Comparison of ENCODE assay signal across 19 mouse cellular contexts in genomic region chr2:64451614-64452317, GRCm38 (mm10).
A peak's percentile ranks its signal among the peaks of the same experiment; 100 is the strongest.
DNase-seq lines count a peak whose midpoint lies in the region; ATAC-seq lines count a peak whose summit lies in the region.
"Had no signal": no experiment of that assay in that cellular context is flagged by ENCODE, and none has a peak within 500 bp of the region (broad histone marks: within the 10 kb centered on the region; RNA-seq: fewer than 3 reads in every experiment).

No protein-coding gene starts in this region.

- H3K4me1 ChIP-seq in forebrain, embryonic 14.5 days (ENCODE audit: control insufficient read depth, insufficient read depth, low read length), result peaks cover 6% of the 10 kb centered on the region; the same call in 1 of the 2 replicates
- no peaks in the 10 kb centered on the region for H3K4me1 ChIP-seq in forebrain, embryonic 10.5 days
- H3K4me1 ChIP-seq in hindbrain, embryonic 12.5 days, result peaks cover 9% of the 10 kb centered on the region
- H3K4me1 ChIP-seq in neural tube, embryonic 11.5 days (ENCODE audit: control insufficient read depth, insufficient read depth, low read length), result no peaks in the 10 kb centered on the region
- H3K4me1 ChIP-seq: heart, embryonic 12.5 days; intestine, embryonic 15.5 days; stomach, embryonic 15.5 days had no signal

- DNase-seq in forebrain, embryonic 14.5 days (ENCODE audit: low spot score), result no peak
- no peak for DNase-seq in forebrain, embryonic 10.5 days (ENCODE audit: extremely low spot score, low spot score)
- peak; percentile 39 for DNase-seq in embryo, embryonic 10.5 days (ENCODE audit: low spot score)
- peak; percentile 71 for DNase-seq in neural tube, embryonic 11.5 days (ENCODE audit: low spot score)
- no peak for DNase-seq in gastrocnemius, postnatal 25 days
- no peak for DNase-seq in thymus, postnatal 0 days (ENCODE audit: low spot score)
- DNase-seq: adrenal gland, postnatal 25 days; cerebellum, adult 2 months; gastrocnemius, postnatal 14 days; liver; liver, postnatal 0 days; lung, postnatal 36 days; right cerebral cortex, postnatal 14 days; thymus, adult 2 months had no signal

- peak; percentile 37; the same call in 1 of the 2 replicates for ATAC-seq in forebrain, embryonic 14.5 days
- peak; percentile 94 for ATAC-seq in hindbrain, embryonic 12.5 days (ENCODE audit: low FRiP score)
- peak; percentile 95 for ATAC-seq in neural tube, embryonic 11.5 days (ENCODE audit: insufficient read depth, low FRiP score, low TSS enrichment)
- ATAC-seq: intestine, embryonic 15.5 days; liver, postnatal 0 days had no signal

- H3K4me2 ChIP-seq in forebrain, embryonic 14.5 days (ENCODE audit: low read length), result no peak overlapping the region
- peak overlapping the region; percentile 21; the same call in 1 of the 2 replicates for H3K4me2 ChIP-seq in hindbrain, embryonic 12.5 days (replicated peaks)
- no peak overlapping the region for H3K4me2 ChIP-seq in neural tube, embryonic 11.5 days (ENCODE audit: low read depth)
- H3K4me2 ChIP-seq: heart, embryonic 12.5 days; intestine, embryonic 15.5 days; kidney, embryonic 15.5 days; stomach, embryonic 15.5 days had no signal

- no peak overlapping the region for H3K27ac ChIP-seq in forebrain, embryonic 14.5 days (ENCODE audit: low read depth, low read length)
- H3K27ac ChIP-seq in forebrain, embryonic 10.5 days, result no peak overlapping the region
- H3K27ac ChIP-seq in hindbrain, embryonic 12.5 days, result peak overlapping the region; percentile 70
- no peak overlapping the region for H3K27ac ChIP-seq in neural tube, embryonic 11.5 days (ENCODE audit: low read depth, low read length)
- H3K27ac ChIP-seq: intestine, embryonic 15.5 days; kidney, embryonic 15.5 days; stomach, embryonic 15.5 days had no signal

- H3K4me3 ChIP-seq in forebrain, embryonic 14.5 days (ENCODE audit: low read depth, low read length), result no peak overlapping the region
- no peak overlapping the region for H3K4me3 ChIP-seq in forebrain, embryonic 10.5 days
- no peak overlapping the region for H3K4me3 ChIP-seq in hindbrain, embryonic 12.5 days
- no peak overlapping the region for H3K4me3 ChIP-seq in neural tube, embryonic 11.5 days (ENCODE audit: low read depth, low read length)
- H3K4me3 ChIP-seq: heart, embryonic 12.5 days; intestine, embryonic 15.5 days; kidney, embryonic 15.5 days; stomach, embryonic 15.5 days had no signal

- WGBS in forebrain, embryonic 14.5 days, result 76% methylated on average over 12 of the region's 12 CpGs
- WGBS in forebrain, embryonic 10.5 days, result 92% methylated on average over 12 of the region's 12 CpGs
- WGBS in hindbrain, embryonic 12.5 days, result 44% methylated on average over 12 of the region's 12 CpGs
- 54% methylated on average over 12 of the region's 12 CpGs for WGBS in neural tube, embryonic 11.5 days

- no peaks in the 10 kb centered on the region for H3K27me3 ChIP-seq in forebrain, embryonic 14.5 days (replicated peaks; ENCODE audit: control insufficient read depth, insufficient read depth, low read length)
- no peaks in the 10 kb centered on the region for H3K27me3 ChIP-seq in forebrain, embryonic 10.5 days (ENCODE audit: poor library complexity, severe bottlenecking)
- no peaks in the 10 kb centered on the region for H3K27me3 ChIP-seq in hindbrain, embryonic 12.5 days
- H3K27me3 ChIP-seq in neural tube, embryonic 11.5 days (ENCODE audit: control insufficient read depth, insufficient read depth, low read length), result no peaks in the 10 kb centered on the region
- H3K27me3 ChIP-seq: heart, embryonic 12.5 days; intestine, embryonic 15.5 days; kidney, embryonic 15.5 days; stomach, embryonic 15.5 days had no signal

- H3K9me3 ChIP-seq in forebrain, embryonic 14.5 days (replicated peaks; ENCODE audit: control insufficient read depth, low read length), result no peaks in the 10 kb centered on the region
- H3K9me3 ChIP-seq in forebrain, embryonic 10.5 days, result no peaks in the 10 kb centered on the region
- H3K9me3 ChIP-seq in hindbrain, embryonic 12.5 days (replicated peaks), result no peaks in the 10 kb centered on the region
- no peaks in the 10 kb centered on the region for H3K9me3 ChIP-seq in neural tube, embryonic 11.5 days (ENCODE audit: control insufficient read depth, low read length)
- H3K9me3 ChIP-seq: heart, embryonic 12.5 days; intestine, embryonic 15.5 days; kidney, embryonic 15.5 days; stomach, embryonic 15.5 days had no signal

- no peaks in the 10 kb centered on the region for H3K36me3 ChIP-seq in forebrain, embryonic 14.5 days (ENCODE audit: control insufficient read depth, insufficient read depth, low read length)
- no peaks in the 10 kb centered on the region for H3K36me3 ChIP-seq in forebrain, embryonic 10.5 days (replicated peaks)
- no peaks in the 10 kb centered on the region for H3K36me3 ChIP-seq in hindbrain, embryonic 12.5 days
- no peaks in the 10 kb centered on the region for H3K36me3 ChIP-seq in neural tube, embryonic 11.5 days (ENCODE audit: control insufficient read depth, insufficient read depth, low read length)
- H3K36me3 ChIP-seq: heart, embryonic 12.5 days; intestine, embryonic 15.5 days; kidney, embryonic 15.5 days; stomach, embryonic 15.5 days had no signal

- H3K9ac ChIP-seq in forebrain, embryonic 14.5 days (ENCODE audit: low read length), result no peak overlapping the region
- H3K9ac ChIP-seq in hindbrain, embryonic 12.5 days, result no peak overlapping the region
- no peak overlapping the region for H3K9ac ChIP-seq in neural tube, embryonic 11.5 days (ENCODE audit: low read length)
- H3K9ac ChIP-seq: heart, embryonic 12.5 days; intestine, embryonic 15.5 days; kidney, embryonic 15.5 days; liver, postnatal 0 days; stomach, embryonic 15.5 days had no signal

Comparison
In these comparisons a context has a peak if more than half of its experiments do, and no peak if none do; other contexts are left out.
1. ATAC-seq: peak in every context shown above with its lines; median percentile 95 in neural tube, embryonic 11.5 days; 94 in hindbrain, embryonic 12.5 days; 37 in forebrain, embryonic 14.5 days.
2. DNase-seq: peak in embryo, embryonic 10.5 days (single experiment) and neural tube, embryonic 11.5 days (single experiment); none in forebrain, embryonic 14.5 days (single experiment), forebrain, embryonic 10.5 days (single experiment), gastrocnemius, postnatal 25 days (single experiment) and thymus, postnatal 0 days (single experiment).